Mouse (Mus musculus): Measurements from ENCODE around the gene Scgb1b3.

The Scgb1b3 gene

GRCm38 (mm10) chr7:31375292-31375691 lies at the start of gene Scgb1b3:
Gene Scgb1b3 (plus strand): TSS chr7:31375592.
- DNase-seq = no peak

GRCm38 (mm10) chr7:31362022-31362560 lies 13.3 kb upstream of the Scgb1b3 start, which contains the start of gene Scgb2b3:
Gene Scgb2b3 (minus strand): TSS chr7:31362072.
- no peak for DNase-seq
